Mouse (Mus musculus): ENCODE results near the gene Amdhd2. TPM values are rescaled to one million over a fixed set of nuclear protein-coding genes. Genes with fewer than 3 reads are reported as not detected.

Gene Amdhd2
- polyA plus RNA-seq, 2 experiments from 2014 or later: 20.2 to 37.8 TPM

DNA sequence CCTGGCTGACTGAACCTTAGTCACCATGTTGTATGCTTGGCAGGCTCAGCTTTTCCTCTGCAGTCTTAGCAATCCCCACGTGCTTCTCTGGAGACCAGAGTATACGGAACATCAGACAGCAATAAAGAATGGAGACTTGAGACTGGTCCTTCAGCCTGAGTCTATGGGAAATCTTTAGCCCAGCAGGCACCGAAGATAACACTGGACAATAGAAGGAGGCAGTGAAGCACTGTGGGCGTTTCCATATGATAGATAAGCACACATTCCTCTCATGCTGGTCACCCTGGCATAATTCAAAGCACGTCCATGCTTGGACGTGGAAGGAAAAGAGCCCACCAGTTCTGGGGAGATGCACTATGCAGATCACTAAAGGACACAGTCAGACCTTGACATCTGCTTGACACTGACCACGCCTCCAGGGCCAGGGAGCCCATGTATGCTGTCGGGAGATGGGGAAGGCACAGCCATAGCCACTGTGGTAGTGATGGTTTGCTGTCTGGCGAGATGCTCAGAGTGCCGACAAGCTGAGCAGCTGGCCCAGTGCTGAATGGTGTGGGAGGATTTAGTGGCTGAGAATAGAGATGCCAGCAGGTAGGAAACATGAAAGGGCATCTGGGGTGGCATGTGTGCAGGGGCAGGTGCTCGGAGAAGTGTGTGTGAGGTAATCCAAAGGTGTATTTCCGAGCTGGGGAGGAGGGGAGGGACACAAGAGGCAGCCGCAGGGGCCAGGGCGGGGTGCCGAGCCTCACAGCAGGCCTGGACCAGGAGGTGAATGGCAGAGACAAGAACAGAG is 33.7 kb upstream of the Amdhd2 start:
- no peak for ATAC-seq

DNA sequence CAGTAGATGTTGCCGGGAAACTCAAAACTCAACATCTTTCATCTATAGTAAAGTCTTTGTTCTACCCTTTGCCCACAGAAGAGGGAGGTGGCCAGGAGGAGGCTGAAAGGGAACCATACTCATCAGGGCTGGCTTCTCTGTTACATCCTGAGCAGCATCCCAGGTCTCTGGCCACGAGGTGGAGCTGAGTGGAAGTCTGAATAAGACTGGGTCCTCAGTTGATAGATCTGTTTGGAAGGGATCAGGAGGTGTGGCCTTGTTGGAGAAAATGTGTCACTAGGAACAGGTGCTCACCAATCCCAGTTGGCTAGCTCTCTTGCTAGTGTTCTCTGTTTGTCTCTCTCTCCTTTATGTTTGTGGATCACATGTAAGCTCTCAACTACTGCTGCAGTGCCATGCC is 31.8 kb upstream of the Amdhd2 start:
- no peak for ATAC-seq

DNA sequence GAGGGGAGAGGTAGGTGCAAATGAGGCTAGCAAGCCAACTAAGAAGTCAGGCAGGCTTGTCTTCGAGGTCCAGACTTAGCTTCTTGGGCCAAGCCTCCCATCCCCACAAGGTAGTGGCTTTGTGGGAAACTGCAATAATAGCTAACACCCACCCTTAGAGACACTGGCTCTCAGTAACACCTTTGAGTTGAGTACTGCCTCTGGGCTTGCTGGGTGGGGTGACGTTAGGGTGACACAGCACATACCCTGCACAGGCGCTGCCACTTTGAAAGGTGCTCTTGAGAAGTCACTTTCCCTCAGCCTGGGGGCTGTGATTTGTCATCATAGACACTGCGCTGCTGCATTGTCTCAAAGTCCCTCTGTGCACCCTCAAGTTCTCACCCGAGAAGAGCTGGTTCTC is 30.2 kb upstream of the Amdhd2 start:
- ATAC-seq: no peak

DNA sequence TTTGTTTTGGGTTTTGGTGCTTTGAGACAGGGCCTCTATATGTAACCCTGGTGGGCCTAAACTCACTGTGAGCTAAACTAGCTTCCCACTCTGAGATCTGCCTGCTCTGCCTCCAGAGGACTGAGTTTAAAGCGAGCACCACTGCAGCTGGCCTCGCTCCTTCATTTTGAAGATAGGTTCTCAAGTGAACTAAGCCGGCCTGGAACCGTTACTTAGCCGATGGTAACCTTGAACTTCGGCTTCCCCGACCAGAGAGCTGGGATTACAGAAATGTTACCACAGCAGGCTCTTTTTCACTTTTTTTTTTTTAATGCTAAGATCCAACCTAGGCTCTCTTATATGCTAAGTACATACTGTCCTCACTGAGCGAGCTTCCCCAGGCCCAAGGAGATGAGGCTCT is 29.7 kb upstream of the Amdhd2 start:
- no peak for ATAC-seq

DNA sequence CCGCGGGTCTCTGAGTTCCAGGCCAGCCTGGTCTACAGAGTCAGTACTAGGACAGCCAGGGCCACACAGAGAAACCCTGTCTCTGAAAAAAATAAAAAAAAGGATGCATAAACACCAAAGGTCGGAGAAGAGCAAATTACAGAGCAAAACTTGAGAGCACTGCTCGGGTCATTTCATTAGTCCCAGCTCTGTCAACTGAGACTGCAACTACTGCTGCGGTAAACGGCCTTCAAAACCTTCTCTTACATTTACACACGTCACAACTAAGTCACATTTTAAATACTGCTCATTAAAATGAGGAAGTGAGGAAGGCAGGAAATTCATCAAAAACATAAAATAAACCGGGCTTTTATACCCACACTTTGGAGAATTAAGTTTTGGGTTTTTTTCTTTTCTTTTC is 29.3 kb upstream of the Amdhd2 start:
- ATAC-seq: no peak

DNA sequence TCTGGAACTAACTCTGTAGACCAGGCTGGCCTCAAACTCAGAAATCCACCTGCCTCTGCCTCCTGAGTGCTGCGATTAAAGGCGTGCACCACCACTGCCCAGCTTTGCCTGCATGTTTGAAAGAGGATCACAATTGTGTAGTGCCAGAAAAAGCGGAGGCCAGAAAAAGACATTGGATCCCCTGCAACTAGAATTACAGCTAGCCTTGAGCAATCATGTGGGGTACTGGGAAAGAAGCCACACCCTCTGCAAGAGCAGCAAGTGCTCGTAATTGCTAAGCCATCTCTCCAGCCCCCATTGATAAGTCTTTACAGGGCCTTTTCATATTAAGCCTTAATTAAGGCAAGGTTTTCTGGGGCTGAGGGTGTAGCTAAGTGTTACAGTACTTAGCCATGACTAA is 27.9 kb upstream of the Amdhd2 start:
- ATAC-seq: no peak

DNA sequence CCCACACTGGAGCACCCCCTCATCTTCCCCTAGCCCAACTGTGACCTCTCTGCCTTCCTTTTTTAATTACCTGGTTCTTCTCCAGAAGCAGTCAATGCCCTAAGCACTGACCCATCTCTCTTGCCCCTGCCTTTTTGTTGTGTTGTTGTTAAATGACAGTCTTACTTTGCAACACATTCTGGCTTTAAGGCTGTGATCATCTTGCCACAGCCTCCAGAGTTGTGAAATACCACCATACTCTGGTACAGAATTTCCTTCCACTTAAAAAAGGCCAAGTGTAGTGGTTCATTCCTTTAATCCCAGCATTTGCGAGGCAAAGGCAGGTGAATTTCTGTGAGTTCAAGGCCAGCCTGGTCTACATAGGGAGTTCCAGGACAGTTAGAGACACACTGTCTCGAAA is 27.4 kb upstream of the Amdhd2 start:
- ATAC-seq: no peak

DNA sequence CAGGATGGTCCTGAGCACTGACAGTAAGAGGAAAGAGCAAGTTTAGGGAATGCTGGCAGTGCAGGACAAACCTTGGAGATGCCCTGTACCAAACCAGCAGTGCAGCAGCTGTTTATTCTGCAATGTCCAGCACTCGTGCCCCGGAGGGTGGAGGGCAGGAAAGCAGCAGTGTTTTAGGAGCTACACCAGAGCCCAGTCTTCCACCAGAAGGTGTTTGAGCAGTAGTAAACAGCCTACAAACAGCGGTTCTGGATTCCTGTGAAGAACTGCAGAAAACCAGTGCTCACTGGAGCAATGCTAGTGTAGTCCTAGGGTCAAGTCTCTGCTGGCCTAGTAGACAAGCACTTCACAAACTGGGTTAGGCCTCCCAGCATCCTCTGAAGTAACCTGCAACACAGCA is 10.7 kb upstream of the Amdhd2 start:
- no peak for ATAC-seq

DNA sequence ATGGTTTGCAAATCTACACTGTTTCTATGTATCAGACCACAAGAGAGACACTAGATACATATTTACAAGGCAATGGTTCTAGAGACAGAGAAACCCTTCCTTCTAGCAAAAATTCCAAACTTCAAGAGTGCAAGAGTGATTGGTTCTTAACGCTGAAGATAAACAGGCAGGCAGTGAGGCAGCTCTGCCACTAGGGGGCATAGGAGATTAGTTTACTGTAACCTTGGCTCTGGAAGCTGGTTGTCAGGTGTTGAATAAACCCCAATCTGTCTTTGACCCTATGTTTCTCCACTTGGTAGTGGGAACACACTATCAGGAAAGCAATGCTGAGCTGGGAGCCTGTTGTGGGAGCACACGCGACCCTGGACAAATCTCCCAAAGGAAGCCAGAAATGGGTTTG is 9.9 kb upstream of the Amdhd2 start:
- ATAC-seq: peak; percentile 26

DNA sequence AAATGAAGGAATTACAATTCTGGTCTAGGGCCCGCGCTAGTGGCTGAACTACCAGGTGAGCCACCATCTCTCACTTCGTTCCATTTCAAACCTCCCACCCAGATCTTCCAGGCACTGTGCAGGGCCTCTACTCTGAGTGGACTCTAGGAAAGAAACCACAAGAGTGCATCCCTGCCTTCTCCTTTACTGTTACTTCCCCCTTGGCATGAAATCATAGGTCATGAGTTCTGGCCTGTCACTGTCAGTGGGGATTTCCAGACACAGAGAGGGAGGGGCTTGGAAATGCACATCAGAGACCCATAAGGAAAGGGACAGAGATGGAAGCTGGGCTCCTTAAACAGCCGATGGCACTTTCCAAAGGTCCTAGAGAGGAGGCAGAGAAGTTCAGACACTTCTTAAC is 8.2 kb upstream of the Amdhd2 start:
- no peak for ATAC-seq

DNA sequence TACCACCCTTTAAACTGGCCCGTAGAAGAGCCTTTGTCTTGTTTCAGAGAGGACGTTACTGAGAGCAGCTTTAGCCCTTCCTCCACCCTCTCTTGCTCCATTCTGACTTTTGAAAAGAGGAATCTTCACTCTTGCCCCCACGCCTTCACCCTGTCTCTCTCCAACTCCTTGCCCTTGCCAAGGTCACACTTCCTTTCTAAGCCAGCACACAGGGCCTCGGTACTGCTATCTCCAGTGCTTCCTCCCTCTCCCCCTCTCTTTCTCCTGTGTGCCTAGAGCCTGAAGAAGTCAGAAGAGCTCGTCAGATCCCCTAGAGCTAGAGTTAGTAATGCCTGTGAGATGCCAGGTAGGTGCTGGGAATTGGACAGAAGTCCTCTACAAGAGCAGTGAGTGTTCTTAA is 7.2 kb upstream of the Amdhd2 start:
- no peak for ATAC-seq

DNA sequence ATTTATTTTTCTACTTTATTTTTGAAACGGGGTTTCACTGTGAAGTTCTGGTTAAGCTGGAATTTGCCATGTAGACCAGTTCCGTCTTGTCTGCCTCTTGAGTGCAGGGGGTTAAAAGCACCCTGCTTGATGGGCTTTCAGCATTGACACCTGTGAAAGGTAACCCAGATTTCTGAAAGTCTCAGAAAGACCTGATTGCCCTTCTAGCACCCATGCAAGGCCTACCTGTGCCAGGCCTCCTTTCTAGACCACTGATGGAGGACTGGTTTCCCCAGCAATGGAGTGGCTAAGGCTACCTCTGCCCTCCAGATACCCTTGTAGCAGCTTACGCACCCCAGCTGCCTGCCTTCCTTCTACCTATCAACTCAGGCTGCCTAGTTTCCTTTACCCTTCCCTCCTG is 6.6 kb upstream of the Amdhd2 start:
- no peak for ATAC-seq

DNA sequence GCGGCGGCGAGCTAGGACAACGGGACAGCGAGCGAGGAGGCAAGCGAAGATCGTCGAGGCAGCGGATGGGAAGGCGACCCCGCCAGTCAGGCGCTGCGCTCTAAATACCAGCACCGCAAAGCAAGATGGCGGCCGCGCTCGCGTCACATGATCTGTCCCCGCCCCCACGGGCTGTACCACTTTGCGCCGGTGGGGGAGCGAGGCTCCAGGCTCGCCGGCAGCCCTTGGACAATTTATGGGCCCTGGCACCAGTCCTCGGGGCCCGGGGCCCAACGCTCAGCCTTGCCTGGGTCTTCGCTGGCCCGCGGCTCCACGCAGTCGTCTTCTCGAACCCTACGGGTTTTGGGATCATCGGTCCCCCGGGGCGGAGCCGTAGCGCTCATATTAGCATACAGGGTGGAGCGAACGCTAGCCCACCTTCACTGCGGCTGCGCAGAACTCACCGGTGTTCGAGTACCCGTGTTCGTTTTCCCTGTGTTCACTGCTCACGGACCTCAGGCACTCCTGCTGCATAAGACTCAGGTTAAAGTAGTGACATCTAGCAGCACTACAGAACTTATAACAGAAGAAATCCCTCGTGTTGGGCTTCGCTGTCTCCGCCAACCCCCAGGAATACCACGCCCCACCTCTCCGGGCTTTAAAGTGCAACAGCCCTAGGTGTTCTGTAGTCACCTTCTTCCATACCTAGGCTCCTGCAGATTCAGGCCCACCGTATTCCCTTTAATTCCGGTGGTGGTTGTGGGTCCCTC is 5.9 kb upstream of the Amdhd2 start, which contains the start of gene Atp6v0c:
Atp6v0c (minus strand) TSS at position 386 of the 749 bp plus-strand sequence.
- ATAC-seq: peak; percentile 88

DNA sequence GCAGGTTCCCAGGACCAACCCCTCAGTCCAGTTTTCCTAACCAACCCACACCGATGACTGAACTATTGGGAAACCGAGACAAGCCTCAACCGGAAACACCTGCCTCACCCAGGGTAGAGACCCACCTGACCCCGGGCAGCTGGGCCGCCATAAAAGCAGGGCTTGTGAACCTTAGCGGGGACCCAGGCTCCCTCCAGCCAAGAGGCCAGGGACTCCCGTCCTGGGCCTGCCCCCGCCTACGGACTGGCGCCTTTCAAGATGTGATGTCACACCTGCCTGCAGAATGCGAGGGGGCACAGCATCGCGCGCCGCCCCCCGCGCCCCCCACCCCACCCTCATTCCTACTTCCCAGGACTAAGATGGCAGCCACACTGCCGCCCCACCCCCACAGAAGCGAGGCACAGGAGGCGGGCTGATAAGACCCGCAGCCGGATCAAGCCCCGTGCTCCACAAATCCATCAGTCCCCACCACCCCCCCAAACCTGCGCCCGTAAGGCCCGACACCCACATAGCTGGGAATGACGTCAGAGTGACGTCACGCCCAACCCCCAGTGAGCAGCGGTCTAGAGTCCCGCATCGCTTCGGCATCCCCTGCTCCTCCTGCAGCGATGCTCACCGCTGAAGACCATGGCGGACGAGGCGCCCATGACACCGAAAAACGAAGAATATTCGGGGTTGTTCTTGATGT is 5.2 kb upstream of the Amdhd2 start:
- peak; percentile 49 for ATAC-seq

DNA sequence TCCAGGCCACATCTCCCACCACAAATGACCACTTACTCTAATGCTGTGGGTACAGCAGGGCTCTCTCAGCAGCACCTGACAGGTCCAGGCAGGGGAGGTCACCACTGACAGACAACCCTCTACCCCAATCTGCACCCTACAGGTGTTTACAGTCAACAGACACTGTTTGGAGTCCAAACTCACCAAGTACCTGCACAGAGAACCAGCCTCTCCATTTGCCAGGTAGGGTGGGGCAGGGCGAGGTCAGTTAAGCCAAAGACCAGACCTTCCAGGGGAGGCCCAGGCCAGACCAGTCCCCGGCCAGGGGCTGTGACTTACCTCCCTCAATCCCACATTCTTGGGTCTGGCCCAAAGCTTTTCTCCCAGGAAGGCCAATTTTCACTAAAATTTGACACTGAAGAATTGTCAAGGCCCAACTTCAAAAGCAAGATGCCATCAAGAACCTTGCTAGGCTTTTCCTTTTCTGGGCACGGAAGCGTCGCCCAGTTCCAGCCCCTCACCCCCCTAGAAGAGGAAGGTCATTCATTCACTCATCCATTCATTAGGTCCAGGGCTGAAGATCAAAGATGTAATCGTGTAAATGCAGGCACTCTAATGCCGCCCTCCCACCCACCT is 4.4 kb upstream of the Amdhd2 start:
- no peak for ATAC-seq

DNA sequence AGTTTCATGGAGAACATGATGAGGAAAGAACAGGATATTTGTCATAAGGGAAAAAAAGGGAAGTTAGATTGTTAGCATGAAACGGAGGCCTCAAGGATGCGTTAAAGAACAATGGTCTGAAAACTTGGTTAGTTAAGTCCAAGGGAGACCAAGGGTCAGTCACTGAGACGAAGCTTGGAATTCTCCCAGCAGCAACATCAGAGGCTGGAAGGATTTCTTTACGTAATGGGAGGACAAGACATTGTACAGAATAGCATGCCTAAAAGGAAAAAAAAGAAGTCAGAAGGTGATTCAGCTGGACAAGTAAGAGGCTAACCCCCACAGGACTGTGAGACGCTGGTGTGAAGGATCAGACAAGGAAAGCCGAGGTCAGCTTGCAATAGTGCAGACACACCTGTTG is 3.6 kb upstream of the Amdhd2 start:
- no peak for ATAC-seq

DNA sequence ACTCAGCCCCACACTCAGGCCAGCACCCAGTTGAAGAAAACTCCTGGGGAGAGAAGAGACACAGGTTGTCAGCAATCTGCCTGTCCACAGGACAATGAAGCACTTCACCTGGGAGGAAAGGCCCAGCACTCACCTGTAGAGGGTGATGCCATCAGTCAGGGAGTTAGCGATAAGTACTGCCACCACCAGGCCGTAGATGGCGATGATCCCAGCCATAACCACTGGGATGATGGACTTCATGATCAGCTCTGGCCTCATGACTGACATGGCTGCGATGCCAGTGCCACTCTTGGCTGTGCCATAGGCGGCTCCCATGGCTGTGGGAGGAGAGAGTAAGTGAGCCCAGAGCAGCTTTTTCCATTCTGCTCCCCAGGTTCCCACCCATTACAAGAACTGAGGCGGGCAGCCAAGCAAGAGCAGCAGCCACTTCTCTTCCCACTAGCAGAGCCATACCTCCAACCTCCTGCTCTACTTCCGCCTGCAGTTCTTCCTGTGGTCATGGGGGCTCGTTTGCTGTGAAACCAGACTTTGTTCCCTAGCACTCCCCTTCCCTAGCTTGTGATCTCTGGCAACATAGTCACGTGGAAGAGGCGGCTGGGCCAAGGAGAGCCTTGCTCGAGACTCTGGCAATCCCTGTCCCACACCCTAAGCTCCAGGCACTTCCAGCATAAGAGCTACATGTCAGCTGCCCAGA is 1.1 kb upstream of the Amdhd2 start:
- ATAC-seq: no peak

DNA sequence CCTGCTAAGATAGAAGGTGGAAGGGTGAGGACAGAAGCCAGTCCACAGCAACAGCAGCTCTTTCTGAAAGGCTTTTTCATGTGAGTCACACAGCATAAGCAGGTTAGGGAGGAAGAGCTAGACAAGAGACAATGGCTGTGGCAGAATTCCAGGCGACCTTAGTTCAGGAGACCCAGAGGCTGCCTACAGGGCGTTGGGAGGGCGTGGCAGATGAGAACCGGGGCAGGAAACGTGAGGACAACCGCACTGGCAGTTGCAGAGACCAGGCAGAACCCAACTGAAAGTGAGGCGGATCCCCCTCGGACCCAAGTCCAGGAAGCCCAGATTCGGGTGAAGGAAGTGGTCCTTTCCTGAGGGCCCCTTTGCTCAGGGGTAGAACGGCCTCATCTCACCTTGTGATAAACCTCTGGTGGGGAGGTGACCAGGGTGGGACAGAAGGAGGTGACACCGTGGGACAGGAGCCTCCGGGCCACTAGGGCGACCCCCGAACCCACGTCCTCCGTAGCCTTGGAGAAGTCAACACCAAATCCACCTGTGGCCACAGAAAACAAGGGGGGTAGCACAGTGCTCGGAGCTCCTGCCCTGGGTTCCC is 886 bp downstream of the Amdhd2 start:
- ATAC-seq: peak; percentile 32

DNA sequence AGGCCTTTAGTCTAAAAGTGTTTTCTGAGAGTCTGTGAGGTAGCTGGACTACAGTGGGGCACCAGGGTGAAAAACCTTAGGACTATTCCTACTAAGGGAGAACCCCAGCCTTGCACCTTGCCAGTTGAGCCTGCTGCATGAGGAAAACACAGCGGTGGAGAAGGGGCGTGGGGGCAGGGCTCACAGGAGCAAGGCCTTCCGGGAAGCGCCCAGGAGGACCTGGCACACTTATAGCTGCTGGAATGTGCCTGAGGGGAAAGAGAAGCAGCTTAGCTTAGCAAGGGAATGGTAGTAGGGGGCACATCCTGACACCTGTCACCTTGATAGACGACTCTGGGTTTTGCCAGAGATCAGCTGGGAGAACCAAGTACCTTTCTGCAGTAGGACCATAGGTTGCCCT is 2.1 kb downstream of the Amdhd2 start:
- no peak for ATAC-seq

DNA sequence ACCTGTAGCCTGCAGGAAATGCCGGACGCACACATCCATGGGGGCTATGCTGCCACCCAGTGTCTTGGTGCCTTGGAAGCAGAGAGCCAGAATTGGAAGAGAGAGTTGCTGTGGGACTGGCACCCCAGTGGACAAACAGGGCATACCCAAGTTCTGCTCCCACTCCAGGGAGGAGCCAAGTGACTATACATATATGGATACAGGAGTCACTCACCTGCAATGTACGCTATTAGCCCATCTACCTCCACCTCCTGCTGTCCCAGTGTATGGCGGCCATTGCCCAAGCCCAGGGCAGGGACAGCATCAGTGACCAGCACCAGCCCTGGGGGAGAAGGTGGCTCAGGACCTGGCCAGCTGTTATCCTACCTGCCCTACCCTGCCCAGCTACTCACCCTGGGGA is 6.0 kb downstream of the Amdhd2 start:
- ATAC-seq: no peak

DNA sequence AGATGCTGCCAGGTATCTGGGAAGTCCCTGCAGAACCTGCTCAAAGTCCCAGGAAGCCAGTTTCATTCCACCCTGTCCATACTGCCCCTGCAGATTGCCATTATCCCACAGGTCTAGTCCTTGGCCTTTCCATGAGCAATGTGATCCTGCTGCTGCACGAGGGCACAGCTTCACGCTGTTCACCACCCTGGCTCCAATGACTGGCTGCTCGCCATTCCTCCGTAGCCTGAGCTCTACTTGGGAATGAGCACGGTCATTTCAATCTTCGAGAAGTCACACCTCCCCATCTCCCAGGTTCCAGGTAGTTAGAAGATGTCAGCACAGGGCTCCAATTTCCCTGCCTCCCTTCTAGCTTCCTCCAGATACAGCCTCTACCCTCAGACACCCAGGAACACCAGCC is 6.4 kb downstream of the Amdhd2 start:
- ATAC-seq: no peak

DNA sequence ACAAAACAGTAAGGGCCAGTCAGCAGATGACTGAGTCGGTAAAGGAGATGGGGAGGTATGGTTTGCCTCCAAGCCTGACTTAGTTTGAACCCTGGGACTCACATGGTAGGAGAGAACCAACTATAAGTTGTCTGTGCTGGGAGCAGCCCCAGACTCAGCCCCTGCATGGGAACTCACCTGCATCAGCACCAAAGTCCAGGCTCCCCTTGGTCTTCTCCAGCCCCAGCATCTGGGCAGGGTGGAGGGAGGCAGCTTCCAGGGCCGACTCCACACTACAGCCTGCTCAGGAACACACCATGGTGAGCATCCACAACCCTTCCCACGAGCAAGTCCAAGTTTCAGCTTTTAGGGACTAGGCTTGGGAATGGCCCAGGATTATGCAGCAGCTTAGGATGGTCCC is 7.2 kb downstream of the Amdhd2 start:
- ATAC-seq: no peak

Measured in CD4-positive, CD25-positive, alpha-beta regulatory T cell, adult 4 months (primary cell).